Mouse (Mus musculus) cortical plate, adult 2 months (tissue): Measurements from ENCODE around the gene Mcoln3. TPM values are rescaled to one million over a fixed set of nuclear protein-coding genes. Genes with fewer than 3 reads are reported as not detected.
A peak's percentile ranks its signal among the peaks of the same experiment; 100 is the strongest.

Experiments
- H3K27ac ChIP-seq: fragments of 200-500 bp; 2 replicates; pipeline ENCODE4 v1.5.1; 2012; ENCODE audit warnings: low read length, control low read depth, inconsistent platforms; ENCODE audit not compliant: insufficient read depth
- H3K4me1 ChIP-seq: fragments of 200-500 bp; 2 replicates; pipeline ENCODE4 v1.6.1; 2011; ENCODE audit warnings: low read length; ENCODE audit not compliant: control insufficient read depth, insufficient read depth
- H3K4me3 ChIP-seq: fragments of 200-500 bp; 2 replicates; pipeline ENCODE4 v1.5.1; 2011; ENCODE audit warnings: mild to moderate bottlenecking, low read length, control low read depth; ENCODE audit not compliant: insufficient read depth
- CTCF ChIP-seq: fragments of 200-500 bp; IDR thresholded peaks from 2 replicates; pipeline ENCODE4 v1.5.1; 2011; ENCODE audit warnings: mild to moderate bottlenecking, control low read depth, low read length; ENCODE audit not compliant: insufficient read depth; ENCODE audit errors: extremely low read depth
- POLR2A ChIP-seq: fragments of 200-500 bp; IDR thresholded peaks from 2 replicates; pipeline ENCODE4 v1.6.1; 2011; ENCODE audit warnings: mild to moderate bottlenecking, low read length, control low read depth; ENCODE audit not compliant: insufficient read depth; ENCODE audit errors: extremely low read depth
- polyA plus RNA-seq: library from polyadenylated mRNA; depleted of rRNA; stranded (reverse); fragments of >200 nt; gene quantifications from 2 replicates; pipeline ENCODE4 v1.2.3, GENCODE M21; 2012

Mcoln3 gene
- polyA plus RNA-seq, 1 experiment, result not detected

DNA sequence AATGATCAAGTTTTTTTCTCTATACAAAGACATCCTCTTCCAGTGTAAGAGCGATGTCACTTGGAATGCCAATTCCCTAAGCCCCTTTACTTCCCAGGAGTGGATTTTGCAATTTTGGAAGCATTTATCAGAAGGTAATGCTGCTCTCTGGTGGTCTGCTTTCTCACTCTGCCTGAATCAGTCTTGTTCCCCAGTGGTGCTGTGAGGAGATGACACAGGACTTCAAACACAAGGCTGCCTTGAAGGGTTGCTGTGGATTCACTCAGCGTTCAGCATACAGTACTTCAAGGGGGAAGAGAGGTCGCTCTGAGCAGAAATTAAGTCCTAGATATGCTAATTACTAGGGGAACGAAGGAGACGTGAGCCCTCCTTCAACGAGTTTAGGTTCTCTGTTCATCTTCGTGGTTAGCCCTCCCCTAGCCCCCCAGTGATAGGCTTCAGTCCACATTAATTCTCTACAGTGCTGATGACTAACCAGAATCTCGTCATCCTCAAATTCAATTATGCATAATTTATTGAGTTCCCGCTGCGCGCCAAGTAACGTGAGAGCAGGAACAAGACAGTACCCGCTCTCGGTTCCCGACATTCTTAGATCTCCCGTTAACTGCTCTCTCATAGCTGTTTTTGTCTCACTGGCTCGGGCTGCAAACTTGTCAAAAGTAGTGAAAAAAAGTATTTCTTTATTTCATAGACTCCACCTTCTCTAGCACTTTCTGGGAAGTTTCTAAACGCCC, 10.0 kb upstream of the Mcoln3 start:
- H3K4me3 ChIP-seq, result 0 out of 2 replicates have a peak overlapping the region, but pooled peaks have one; percentile 41
- no peaks in the 10 kb centered on the region for H3K4me1 ChIP-seq
- H3K27ac ChIP-seq, result no peak overlapping the region
- no peak for TF ChIP-seq POLR2A

DNA sequence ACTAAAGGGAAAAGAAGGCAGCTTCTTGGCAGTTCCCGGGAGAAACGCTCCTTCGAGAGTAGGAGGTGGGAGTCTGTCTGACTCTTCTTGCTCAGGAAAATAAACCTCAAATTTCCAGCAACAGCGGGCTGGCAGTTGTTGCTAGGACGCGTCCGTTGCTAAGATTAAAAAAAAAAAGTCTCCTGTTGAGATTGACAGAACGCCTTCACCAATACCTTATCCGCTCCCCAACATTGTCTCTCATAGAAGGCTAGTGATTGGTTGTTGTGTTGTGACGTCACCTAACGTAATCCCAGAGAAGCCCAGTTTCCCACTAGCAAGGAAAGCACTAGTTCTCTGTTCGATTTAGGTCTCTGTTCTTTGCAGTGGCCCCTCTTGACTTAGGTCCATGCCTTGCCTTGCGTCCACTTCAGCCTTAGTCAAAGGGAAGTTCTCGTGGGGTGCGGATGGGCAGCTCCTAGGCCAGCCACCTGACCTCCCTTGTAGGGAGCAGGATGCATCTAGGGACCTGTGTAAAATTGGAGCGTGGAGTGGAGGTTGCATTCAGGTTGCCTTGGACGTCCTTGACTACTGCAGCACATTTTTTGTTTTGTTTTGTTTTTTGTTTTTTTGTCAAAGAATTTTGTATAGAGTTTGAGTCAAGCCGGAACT, 9.2 kb upstream of the Mcoln3 start, which contains the start of gene Wdr63:
TSS of gene Wdr63 (minus strand) at position 210 of the 651 bp plus-strand sequence.
- TF ChIP-seq CTCF (no peak), POLR2A (no peak)
- H3K4me1 ChIP-seq, result no peaks in the 10 kb centered on the region
- H3K27ac ChIP-seq, result no peak within 1 kb of the TSS
- H3K4me3 ChIP-seq, result peak within 1 kb of the TSS; percentile 41

DNA sequence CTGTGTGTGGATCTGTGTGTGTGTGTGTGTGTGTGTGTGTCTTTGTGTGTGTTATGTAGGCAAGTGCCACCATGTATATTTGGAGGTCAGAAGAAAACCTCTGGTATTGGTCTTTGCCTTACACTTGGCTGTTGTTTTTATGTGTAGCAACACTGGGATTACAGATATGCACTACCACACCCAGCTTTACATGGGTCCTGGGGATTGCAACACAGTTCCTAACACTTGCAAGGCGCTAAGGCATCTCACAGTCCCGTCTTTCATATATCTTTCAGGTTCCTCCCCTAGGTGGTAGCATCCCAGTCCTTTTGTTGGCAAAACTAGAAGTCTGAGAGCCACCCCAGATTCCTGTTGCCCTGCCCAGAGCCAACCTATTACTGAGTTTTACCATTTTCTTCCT, 8.3 kb upstream of the Mcoln3 start:
- no peak for TF ChIP-seq POLR2A
- Histone ChIP-seq H3K4me1 (no peaks in the 10 kb centered on the region), H3K27ac (no peak overlapping the region), H3K4me3 (no peak overlapping the region)

DNA sequence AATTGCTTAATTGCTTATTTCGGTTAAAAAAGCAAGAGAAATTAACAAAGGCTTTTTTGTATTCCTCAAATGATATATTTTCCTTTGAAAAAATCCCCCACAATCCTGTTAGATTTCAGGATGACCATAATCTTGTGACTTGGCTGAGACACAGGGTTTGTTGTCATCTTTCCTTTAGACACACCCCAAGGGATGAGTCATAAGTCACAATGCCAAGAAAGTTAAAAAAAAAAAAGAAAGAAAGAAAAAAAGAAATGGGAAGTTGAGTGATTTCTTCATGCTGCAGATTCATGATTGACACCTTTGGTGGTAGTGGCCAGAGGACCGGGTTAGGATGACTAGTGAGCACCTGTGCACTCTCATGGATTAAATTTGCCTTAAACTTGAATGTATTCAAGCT, 6.9 kb upstream of the Mcoln3 start:
- no peaks in the 10 kb centered on the region for H3K4me1 ChIP-seq
- H3K27ac ChIP-seq, result no peak overlapping the region
- TF ChIP-seq CTCF, result no peak
- no peak for TF ChIP-seq POLR2A
- no peak overlapping the region for H3K4me3 ChIP-seq

DNA sequence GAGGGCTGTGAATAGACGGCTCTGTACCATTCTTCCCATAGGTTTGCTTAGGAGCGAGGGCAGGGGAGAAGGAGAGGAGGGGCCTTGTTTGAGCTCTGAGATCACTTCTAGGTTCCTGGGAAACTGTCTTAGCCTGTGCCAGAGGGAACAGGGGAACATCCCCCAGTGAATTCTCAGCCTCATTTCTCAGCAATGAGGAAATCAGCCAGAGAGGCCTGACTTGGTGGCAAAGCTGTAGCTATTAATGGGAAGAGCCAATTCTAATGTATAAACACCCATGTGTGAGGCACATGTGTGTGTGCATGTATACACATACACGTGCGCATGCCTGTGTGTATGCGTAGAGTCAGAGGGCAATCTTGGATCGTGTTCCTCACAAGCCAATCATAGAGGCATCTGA, 6.3 kb upstream of the Mcoln3 start:
- Histone ChIP-seq H3K4me1 (no peaks in the 10 kb centered on the region), H3K27ac (no peak overlapping the region), H3K4me3 (no peak overlapping the region)
- TF ChIP-seq CTCF, result no peak

DNA sequence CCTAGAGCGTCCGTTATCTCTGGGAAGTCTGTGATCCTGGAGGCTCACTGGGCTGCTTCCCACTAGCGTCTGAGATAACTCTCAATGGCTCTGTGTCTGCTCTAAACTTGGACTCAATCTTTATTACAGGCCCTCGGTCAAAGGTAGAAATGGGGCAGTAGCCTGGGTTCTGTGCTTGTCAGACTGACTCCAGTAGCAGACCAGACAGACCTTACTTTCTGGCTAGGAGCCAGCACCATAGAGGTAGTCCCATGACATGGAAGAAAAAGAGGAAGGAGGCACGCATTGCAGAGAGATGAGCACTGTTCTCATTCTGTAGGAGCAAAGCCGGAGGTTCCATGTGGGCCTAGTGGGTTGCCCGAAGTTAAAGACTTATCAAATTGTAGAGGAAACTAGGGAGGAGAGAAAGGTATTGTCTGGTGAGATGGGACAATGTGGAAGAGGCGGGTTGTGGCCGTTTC, 777 bp downstream of the Mcoln3 start:
- H3K4me1 ChIP-seq, result no peaks in the 10 kb centered on the region
- H3K4me3 ChIP-seq, result no peak overlapping the region
- TF ChIP-seq CTCF (no peak), POLR2A (no peak)
- H3K27ac ChIP-seq, result no peak overlapping the region

DNA sequence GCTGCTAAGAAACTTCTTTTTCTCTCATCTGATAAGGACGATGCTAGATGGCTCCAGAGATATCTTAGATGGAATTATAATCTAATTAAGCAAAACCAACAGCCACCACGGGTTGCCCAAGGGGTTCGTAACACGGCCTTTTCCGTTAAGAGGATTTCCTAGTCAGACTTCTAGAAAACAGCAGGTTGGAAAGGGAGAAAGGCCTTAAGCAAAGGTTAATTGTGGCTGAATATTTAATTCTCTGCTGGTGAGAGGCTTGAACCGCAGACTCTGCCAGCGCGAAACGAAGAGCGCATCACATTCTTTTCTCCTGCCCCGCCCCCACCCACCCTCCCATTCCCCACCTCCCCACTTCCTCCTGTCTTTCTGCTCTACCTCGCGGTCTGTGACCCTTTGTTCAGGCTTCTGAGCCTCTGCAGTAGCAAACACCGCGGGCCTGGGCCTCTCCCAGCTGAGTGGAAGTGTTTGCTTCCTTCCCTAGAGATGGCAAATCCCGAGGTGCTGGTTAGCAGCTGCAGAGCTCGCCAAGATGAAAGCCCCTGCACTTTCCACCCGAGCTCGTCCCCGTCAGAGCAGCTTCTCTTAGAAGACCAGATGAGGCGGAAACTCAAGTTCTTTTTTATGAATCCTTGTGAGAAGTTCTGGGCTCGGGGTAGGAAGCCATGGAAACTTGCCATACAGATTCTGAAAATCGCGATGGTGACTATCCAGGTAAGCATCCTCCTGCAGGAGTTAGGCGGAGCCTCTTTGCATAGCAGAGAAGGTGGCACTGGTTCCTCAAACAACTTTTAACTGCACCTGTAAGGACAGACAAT, 4.3 kb downstream of the Mcoln3 start:
- no peaks in the 10 kb centered on the region for H3K4me1 ChIP-seq
- no peak overlapping the region for H3K4me3 ChIP-seq

DNA sequence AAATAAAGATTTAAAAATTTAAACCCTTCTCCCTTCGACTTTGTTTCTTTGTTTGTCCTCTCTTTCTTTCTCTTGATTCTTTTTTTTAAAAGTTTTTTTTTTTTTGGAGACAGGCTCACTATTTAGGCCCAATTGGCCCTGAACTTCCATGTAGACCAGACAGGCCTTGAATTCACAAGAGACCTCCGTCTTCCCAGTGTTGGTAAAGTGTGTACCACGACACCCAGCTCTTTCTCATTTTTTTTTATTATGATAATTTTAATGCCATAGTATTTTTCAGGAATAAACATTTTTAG, 4.8 kb downstream of the Mcoln3 start:
- Histone ChIP-seq H3K4me3 (no peak overlapping the region), H3K27ac (no peak overlapping the region), H3K4me1 (no peaks in the 10 kb centered on the region)
- TF ChIP-seq CTCF (no peak), POLR2A (no peak)

More for the DNA sequence above, 4.3 kb downstream of the Mcoln3 start:
- TF ChIP-seq POLR2A, result no peak
- no peak for TF ChIP-seq CTCF
- H3K27ac ChIP-seq, result no peak overlapping the region

DNA sequence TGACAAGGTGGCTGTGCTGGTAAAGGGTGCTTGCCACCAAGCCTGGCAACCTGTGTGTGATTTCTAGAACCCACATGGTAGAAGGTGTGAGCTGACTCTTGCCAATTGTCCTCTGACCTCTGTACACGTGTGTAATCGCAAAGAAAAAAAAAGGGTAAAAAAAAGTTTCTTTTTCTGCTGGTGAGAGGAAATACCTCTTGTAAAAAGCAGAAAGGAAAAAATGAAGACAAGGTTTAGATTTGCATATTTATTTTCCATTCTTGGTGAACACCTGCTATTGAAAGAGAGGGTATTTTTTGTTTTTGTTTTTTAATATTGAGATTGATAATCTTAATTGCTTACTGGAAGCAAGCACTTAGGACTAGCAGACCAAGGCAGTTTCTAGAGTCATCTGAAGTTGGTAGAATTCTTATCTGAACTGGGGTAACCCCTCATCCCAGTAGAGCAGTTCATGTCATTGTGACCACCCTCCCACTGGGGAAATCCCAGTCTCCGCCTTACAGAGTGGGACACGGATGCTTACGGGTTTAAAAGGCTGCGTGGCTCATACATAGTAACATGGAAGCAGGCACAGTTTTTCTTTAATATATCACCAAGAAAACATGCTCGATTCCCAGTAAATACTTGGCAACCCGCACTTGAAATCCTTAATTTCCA, 5.7 kb downstream of the Mcoln3 start:
- no peaks in the 10 kb centered on the region for H3K4me1 ChIP-seq
- TF ChIP-seq POLR2A (no peak), CTCF (no peak)
- H3K27ac ChIP-seq, result no peak overlapping the region
- no peak overlapping the region for H3K4me3 ChIP-seq
